Mouse (Mus musculus): ENCODE data around the gene Fam76a. TPM values are rescaled to one million over a fixed set of nuclear protein-coding genes. Genes with fewer than 3 reads are reported as not detected.

The Fam76a gene
- polyA plus RNA-seq (2012; rRNA removed): 15.0 and 15.1 TPM in 2 replicates

DNA sequence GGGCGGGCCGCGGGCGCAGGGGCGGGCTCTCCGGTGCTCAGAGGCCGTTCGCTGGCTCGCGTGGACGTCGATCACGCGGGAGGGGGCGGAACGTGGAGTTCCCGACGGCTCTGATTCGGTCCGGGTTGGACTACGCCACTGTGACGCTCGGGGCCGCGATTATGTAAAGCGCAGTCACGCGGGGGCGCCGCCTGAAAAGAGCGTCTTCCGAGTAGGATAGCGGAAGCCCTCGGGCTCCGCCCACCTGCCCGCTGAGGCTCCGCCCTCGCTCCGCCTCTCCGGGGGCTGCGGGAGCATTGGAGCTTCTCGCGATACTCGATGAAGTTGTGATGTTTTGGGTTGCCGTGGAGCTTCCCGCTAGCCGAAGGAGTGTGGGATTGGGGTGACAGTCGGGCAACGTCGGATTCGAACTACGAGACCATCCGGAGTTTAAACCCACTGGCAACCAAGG is at the start of gene Fam76a:
Gene Fam76a, minus strand, starts transcription at position 1 of the 451 bp plus-strand sequence.
- no peaks in the 10 kb centered on the region for H3K27me3 ChIP-seq (ENCODE audit: control insufficient read depth, insufficient read depth, low read length)
- H3K4me1 ChIP-seq (replicated peaks; ENCODE audit: control insufficient read depth, insufficient read depth, low read length): peaks cover 5% of the 10 kb centered on the region
- no peaks in the 10 kb centered on the region for H3K36me3 ChIP-seq (ENCODE audit: control insufficient read depth, insufficient read depth, low read length)
- under 1% methylated on average over 53 of the region's 53 CpGs for WGBS
- peak within 1 kb of the TSS; percentile 41; the same call in 1 of the 2 replicates for H3K27ac ChIP-seq (ENCODE audit: control insufficient read depth, insufficient read depth, low read length)
- H3K4me3 ChIP-seq (ENCODE audit: control insufficient read depth, insufficient read depth, low read length): peak within 1 kb of the TSS; percentile 69
- DNase-seq: peak; percentile 100
- TF ChIP-seq POLR2A (IDR thresholded peaks at IDR 0.05; ENCODE audit: control insufficient read depth, extremely low read depth, insufficient read depth, low read length, poor library complexity) (peak; percentile 48; the same call in 1 of the 2 replicates), CTCF (IDR thresholded peaks at IDR 0.05; ENCODE audit: borderline replicate concordance, control insufficient read depth, extremely low read depth, insufficient read depth, low read length, poor library complexity) (no peak)

DNA sequence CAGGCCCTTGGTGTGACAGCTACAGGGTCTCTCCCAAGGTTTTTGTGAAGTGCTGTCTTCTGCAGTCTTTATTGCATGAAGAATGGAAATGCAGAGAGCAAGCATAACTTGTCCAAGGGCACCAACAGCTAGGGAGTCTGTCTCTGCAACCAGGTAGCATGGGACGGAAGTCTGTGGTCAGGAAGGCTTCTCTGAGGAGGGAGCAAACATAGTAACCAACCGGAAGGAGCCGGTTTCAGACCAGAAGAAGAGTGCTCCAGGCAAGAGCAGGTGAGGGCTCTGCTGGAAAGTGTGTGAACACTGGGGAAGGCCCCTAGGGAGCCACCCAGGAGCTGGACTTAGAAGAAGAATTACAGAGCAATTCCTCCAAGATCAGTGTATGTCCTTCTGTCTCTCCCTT is 49.7 kb upstream of the Fam76a start:
- TF ChIP-seq POLR2A (IDR thresholded peaks at IDR 0.05; ENCODE audit: control insufficient read depth, extremely low read depth, insufficient read depth, low read length, poor library complexity) (0 out of 2 replicates have a peak, but pooled peaks have one; percentile 36), CTCF (IDR thresholded peaks at IDR 0.05; ENCODE audit: borderline replicate concordance, control insufficient read depth, extremely low read depth, insufficient read depth, low read length, poor library complexity) (no peak)
- Histone ChIP-seq H3K4me3 (ENCODE audit: control insufficient read depth, insufficient read depth, low read length) (peak overlapping the region; percentile 4; the same call in 1 of the 2 replicates), H3K27me3 (ENCODE audit: control insufficient read depth, insufficient read depth, low read length) (no peaks in the 10 kb centered on the region), H3K4me1 (replicated peaks; ENCODE audit: control insufficient read depth, insufficient read depth, low read length) (peaks cover 73% of the 10 kb centered on the region), H3K27ac (ENCODE audit: control insufficient read depth, insufficient read depth, low read length) (peak overlapping the region; percentile 90), H3K36me3 (ENCODE audit: control insufficient read depth, insufficient read depth, low read length) (no peaks in the 10 kb centered on the region)
- 6% methylated on average over 3 of the region's 3 CpGs for WGBS
- peak; percentile 74 for DNase-seq

DNA sequence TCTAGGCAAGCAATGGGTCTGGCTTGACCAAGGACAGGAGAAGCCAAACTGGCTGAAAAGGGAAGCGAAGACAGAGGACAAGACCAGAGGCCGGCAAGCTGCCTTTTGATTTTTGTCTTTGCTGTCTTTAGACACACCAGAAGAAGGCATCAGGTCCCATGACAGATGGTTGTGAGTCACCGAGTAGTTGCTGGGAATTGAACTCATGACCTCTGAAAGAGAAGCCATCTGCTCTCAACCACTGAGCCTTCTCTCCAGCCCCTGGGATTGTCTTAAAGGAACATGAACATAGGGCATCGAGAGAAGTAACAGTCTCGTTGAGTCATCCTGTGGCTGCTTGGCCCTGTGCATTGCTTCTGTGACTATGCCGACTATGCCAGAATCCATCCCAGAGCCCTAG is 49.2 kb upstream of the Fam76a start:
- peaks cover 68% of the 10 kb centered on the region for H3K4me1 ChIP-seq (replicated peaks; ENCODE audit: control insufficient read depth, insufficient read depth, low read length)
- H3K27me3 ChIP-seq (ENCODE audit: control insufficient read depth, insufficient read depth, low read length): no peaks in the 10 kb centered on the region
- H3K27ac ChIP-seq (ENCODE audit: control insufficient read depth, insufficient read depth, low read length): peak overlapping the region; percentile 90
- DNase-seq: no peak
- TF ChIP-seq POLR2A (IDR thresholded peaks at IDR 0.05; ENCODE audit: control insufficient read depth, extremely low read depth, insufficient read depth, low read length, poor library complexity) (no peak), CTCF (IDR thresholded peaks at IDR 0.05; ENCODE audit: borderline replicate concordance, control insufficient read depth, extremely low read depth, insufficient read depth, low read length, poor library complexity) (no peak)
- WGBS: 42% methylated on average over 6 of the region's 6 CpGs
- no peak overlapping the region for H3K4me3 ChIP-seq (ENCODE audit: control insufficient read depth, insufficient read depth, low read length)
- no peaks in the 10 kb centered on the region for H3K36me3 ChIP-seq (ENCODE audit: control insufficient read depth, insufficient read depth, low read length)

DNA sequence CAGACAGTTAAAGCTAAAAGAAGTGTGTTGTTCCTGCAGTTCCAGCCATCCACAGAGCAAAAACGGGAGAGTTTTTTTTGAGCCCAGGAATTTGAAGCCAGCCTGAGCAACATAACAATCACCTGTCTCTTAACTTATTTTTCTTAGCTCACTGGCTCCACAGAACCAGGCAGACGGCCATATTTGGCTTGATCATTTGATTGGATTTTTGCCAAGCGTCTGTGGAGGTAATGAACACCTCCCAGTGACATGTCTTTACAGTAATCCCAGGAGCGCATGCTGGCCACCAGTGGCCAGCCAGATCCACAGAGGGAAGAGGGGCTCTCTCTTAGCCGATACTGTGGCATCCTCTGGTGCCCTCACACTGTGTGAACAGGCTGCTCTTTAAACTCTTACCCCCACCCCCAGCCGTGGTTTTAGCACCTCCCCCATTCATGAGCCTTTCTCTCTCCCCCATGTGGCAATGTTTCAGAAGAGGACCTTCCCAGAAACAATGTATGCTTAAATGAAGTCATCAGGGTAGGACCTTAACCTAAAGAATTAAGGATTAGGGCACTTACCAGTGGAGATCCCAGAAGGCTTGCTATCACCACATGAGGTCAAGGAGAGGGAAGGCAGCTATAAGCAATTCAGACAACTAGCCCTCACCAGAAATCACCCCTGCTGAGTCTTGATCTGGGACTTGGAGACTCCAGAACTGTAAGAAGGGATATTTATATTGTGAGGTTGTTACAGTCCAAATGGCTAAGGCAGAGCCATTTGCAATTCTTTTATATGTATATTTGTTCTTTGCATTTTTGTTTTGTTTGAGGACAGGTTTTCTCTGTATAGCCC is 46.0 kb upstream of the Fam76a start:
- 54% methylated on average over 6 of the region's 6 CpGs for WGBS
- H3K4me3 ChIP-seq (ENCODE audit: control insufficient read depth, insufficient read depth, low read length): no peak overlapping the region
- H3K27ac ChIP-seq (ENCODE audit: control insufficient read depth, insufficient read depth, low read length): no peak overlapping the region
- DNase-seq: no peak
- no peaks in the 10 kb centered on the region for H3K27me3 ChIP-seq (ENCODE audit: control insufficient read depth, insufficient read depth, low read length)
- H3K4me1 ChIP-seq (replicated peaks; ENCODE audit: control insufficient read depth, insufficient read depth, low read length): peaks cover 42% of the 10 kb centered on the region
- TF ChIP-seq POLR2A (IDR thresholded peaks at IDR 0.05; ENCODE audit: control insufficient read depth, extremely low read depth, insufficient read depth, low read length, poor library complexity) (no peak), CTCF (IDR thresholded peaks at IDR 0.05; ENCODE audit: borderline replicate concordance, control insufficient read depth, extremely low read depth, insufficient read depth, low read length, poor library complexity) (no peak)
- H3K36me3 ChIP-seq (ENCODE audit: control insufficient read depth, insufficient read depth, low read length): no peaks in the 10 kb centered on the region

DNA sequence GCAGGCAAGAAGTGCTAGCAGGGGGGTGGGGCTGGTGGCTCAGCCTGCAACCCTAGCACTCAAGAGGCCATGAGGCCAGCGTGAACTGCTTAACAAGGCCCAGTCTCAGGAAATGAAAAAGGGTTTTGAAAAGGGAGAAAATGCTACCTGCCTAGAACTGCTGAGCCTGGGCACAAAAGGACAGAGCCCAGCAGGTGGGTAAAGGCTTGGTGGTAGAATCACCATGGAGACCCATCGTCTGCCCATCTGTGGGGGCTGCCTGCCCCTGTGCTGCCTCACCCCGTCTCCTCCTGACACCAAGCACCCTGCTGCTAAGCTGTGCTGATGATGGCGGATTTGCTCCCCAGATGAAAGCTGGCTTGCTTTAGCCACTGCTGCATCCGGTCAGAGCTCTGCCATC is 42.1 kb upstream of the Fam76a start:
- Histone ChIP-seq H3K36me3 (ENCODE audit: control insufficient read depth, insufficient read depth, low read length) (no peaks in the 10 kb centered on the region), H3K27me3 (ENCODE audit: control insufficient read depth, insufficient read depth, low read length) (no peaks in the 10 kb centered on the region), H3K27ac (ENCODE audit: control insufficient read depth, insufficient read depth, low read length) (no peak overlapping the region), H3K4me3 (ENCODE audit: control insufficient read depth, insufficient read depth, low read length) (no peak overlapping the region), H3K4me1 (replicated peaks; ENCODE audit: control insufficient read depth, insufficient read depth, low read length) (peaks cover 31% of the 10 kb centered on the region)
- WGBS: 94% methylated on average over 5 of the region's 5 CpGs
- TF ChIP-seq POLR2A (IDR thresholded peaks at IDR 0.05; ENCODE audit: control insufficient read depth, extremely low read depth, insufficient read depth, low read length, poor library complexity) (no peak), CTCF (IDR thresholded peaks at IDR 0.05; ENCODE audit: borderline replicate concordance, control insufficient read depth, extremely low read depth, insufficient read depth, low read length, poor library complexity) (no peak)
- no peak for DNase-seq

DNA sequence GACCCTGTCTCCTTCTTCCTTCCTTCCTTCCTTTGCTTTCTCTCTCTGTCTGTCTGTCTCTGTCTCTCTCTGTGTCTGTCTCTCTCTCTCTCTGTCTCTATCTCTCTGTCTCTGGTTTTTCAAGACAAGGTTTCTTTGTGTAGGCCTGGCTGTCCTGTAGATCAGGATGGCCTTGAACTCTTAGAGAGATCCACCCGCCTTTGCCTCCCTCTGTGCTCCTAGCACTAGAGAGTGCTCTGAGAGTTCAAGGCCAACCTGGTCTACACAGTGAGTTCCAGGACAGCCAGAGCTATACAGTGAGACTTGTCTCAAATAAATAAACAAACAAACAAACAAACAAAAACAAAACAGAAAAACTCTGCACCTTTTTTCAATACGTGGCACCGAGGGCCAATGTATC is 41.7 kb upstream of the Fam76a start:
- Histone ChIP-seq H3K4me3 (ENCODE audit: control insufficient read depth, insufficient read depth, low read length) (no peak overlapping the region), H3K4me1 (replicated peaks; ENCODE audit: control insufficient read depth, insufficient read depth, low read length) (peaks cover 35% of the 10 kb centered on the region), H3K36me3 (ENCODE audit: control insufficient read depth, insufficient read depth, low read length) (no peaks in the 10 kb centered on the region), H3K27ac (ENCODE audit: control insufficient read depth, insufficient read depth, low read length) (no peak overlapping the region), H3K27me3 (ENCODE audit: control insufficient read depth, insufficient read depth, low read length) (no peaks in the 10 kb centered on the region)
- TF ChIP-seq POLR2A (IDR thresholded peaks at IDR 0.05; ENCODE audit: control insufficient read depth, extremely low read depth, insufficient read depth, low read length, poor library complexity) (no peak), CTCF (IDR thresholded peaks at IDR 0.05; ENCODE audit: borderline replicate concordance, control insufficient read depth, extremely low read depth, insufficient read depth, low read length, poor library complexity) (no peak)
- DNase-seq: no peak
- WGBS: 96% methylated on average over 3 of the region's 3 CpGs
